Comparison of ENCODE assay signal across 8 mouse cellular contexts in the genomic region with DNA sequence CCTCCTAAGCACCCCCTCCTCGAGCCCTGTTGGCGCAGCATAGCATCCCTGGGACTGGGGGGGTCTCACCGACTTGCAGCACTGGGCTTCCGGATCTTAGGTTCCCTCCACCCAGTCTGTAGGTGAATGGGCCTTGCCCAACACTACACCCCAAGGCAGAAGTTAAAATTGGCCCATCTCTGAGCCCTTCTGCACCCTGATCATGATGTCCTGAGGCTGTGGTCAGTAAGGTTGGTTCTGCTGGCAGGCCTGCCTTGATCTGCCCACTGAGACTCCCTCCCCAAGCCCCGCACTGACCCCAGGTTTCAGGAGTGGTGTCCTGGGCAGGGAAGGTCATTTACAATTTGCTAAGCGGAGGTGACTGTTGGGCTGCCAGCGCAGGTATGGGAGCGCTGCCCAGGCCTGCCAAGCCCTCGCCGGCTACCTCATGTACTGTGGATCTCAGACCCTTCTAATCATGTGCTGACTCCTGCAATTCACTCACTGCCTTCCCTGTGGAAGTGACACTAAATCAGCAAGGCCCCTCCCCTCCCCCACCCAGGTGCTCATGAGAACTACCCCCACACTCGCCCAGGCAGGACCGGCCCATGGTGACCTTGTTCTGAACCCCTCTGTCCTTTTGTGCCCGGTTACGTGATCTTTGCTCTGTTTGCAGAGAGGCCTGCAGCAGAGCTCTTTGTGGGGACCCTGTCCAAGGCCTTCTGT. TPM values are rescaled to one million over a fixed set of nuclear protein-coding genes. Genes with fewer than 3 reads are reported as not detected.
DNase-seq lines count a peak whose midpoint lies in the region; ATAC-seq lines count a peak whose summit lies in the region.

No protein-coding gene starts in this region.

- DNase-seq in cerebellum, adult 11-12 months = peak; percentile 54
- no peak for DNase-seq in cerebellum, adult 18-20 months
- DNase-seq in lung, postnatal 36 days = no peak
- no peak for DNase-seq in spleen, postnatal 36 days (ENCODE audit: low spot score in 2 of 2)
- no peak for DNase-seq in right cerebral cortex, postnatal 4 days

- H3K4me3 ChIP-seq in lung, embryonic 16.5 days (ENCODE audit: low read length) = no peak overlapping the region
- H3K4me3 ChIP-seq in intestine, embryonic 16.5 days (ENCODE audit: low read length) = no peak overlapping the region
- H3K4me3 ChIP-seq in neural tube, embryonic 13.5 days = no peak overlapping the region

- H3K9ac ChIP-seq in lung, embryonic 16.5 days (ENCODE audit: low read length) = peak overlapping the region; percentile 37
- H3K9ac ChIP-seq in intestine, embryonic 16.5 days (ENCODE audit: low read depth, low read length) = peak overlapping the region; percentile 61
- H3K9ac ChIP-seq in neural tube, embryonic 13.5 days = no peak overlapping the region

- no peaks in the 10 kb centered on the region for H3K27me3 ChIP-seq in lung, embryonic 16.5 days (ENCODE audit: control insufficient read depth, insufficient read depth, low read depth, low read length)
- H3K27me3 ChIP-seq in intestine, embryonic 16.5 days (replicated peaks; ENCODE audit: control insufficient read depth, insufficient read depth, low read length) = no peaks in the 10 kb centered on the region
- H3K27me3 ChIP-seq in neural tube, embryonic 13.5 days = no peaks in the 10 kb centered on the region

- peak overlapping the region; percentile 95 for H3K27ac ChIP-seq in lung, embryonic 16.5 days (ENCODE audit: low read length)
- H3K27ac ChIP-seq in intestine, embryonic 16.5 days (ENCODE audit: low read length) = peak overlapping the region; percentile 99
- H3K27ac ChIP-seq in neural tube, embryonic 13.5 days (replicated peaks) = peak overlapping the region; percentile 74

- ATAC-seq in lung, embryonic 16.5 days (ENCODE audit: low read depth) = peak; percentile 12
- peak; percentile 49; the same call in 1 of the 2 replicates for ATAC-seq in intestine, embryonic 16.5 days
- no peak for ATAC-seq in neural tube, embryonic 13.5 days (ENCODE audit: low read depth)

- no peaks in the 10 kb centered on the region for H3K36me3 ChIP-seq in lung, embryonic 16.5 days (ENCODE audit: control insufficient read depth, insufficient read depth, low read length)
- H3K36me3 ChIP-seq in intestine, embryonic 16.5 days (ENCODE audit: control insufficient read depth, insufficient read depth, low read length) = no peaks in the 10 kb centered on the region
- H3K36me3 ChIP-seq in neural tube, embryonic 13.5 days = peaks cover 63% of the 10 kb centered on the region

- H3K4me1 ChIP-seq in lung, embryonic 16.5 days (replicated peaks; ENCODE audit: control insufficient read depth, insufficient read depth, low read length) = peaks cover 64% of the 10 kb centered on the region
- H3K4me1 ChIP-seq in intestine, embryonic 16.5 days (ENCODE audit: control insufficient read depth, insufficient read depth, low read length) = peaks cover 69% of the 10 kb centered on the region
- peaks cover 34% of the 10 kb centered on the region for H3K4me1 ChIP-seq in neural tube, embryonic 13.5 days (replicated peaks)

- no peaks in the 10 kb centered on the region for H3K9me3 ChIP-seq in lung, embryonic 16.5 days (ENCODE audit: control insufficient read depth, low read length)
- H3K9me3 ChIP-seq in intestine, embryonic 16.5 days (ENCODE audit: control insufficient read depth, low read length) = no peaks in the 10 kb centered on the region
- H3K9me3 ChIP-seq in neural tube, embryonic 13.5 days = no peaks in the 10 kb centered on the region

- no peak overlapping the region for H3K4me2 ChIP-seq in lung, embryonic 16.5 days (ENCODE audit: low read depth, low read length)
- 0 out of 2 replicates have a peak overlapping the region, but pooled peaks have one; percentile 0 for H3K4me2 ChIP-seq in intestine, embryonic 16.5 days (ENCODE audit: low read depth, low read length)
- no peak overlapping the region for H3K4me2 ChIP-seq in neural tube, embryonic 13.5 days

- 54% methylated on average over 14 of the region's 14 CpGs for WGBS in lung, embryonic 16.5 days
- WGBS in intestine, embryonic 16.5 days = 57% methylated on average over 14 of the region's 14 CpGs
- WGBS in neural tube, embryonic 13.5 days = 69% methylated on average over 14 of the region's 14 CpGs

RNA-seq across cellular contexts. Expression of a gene that starts 6.7 kb away (rescaled TPM):
- polyA plus RNA-seq in lung, embryonic 16.5 days (2015; fragmentation: Nextera tagmentation; extraction: Ambion mirVana) = 20.6 and 23.1 TPM in 2 replicates
- polyA plus RNA-seq in intestine, embryonic 16.5 days (2015; fragmentation: Nextera tagmentation; extraction: Ambion mirVana) = 14.7 and 18.2 TPM in 2 replicates
- 9.0 and 9.4 TPM in 2 replicates for polyA plus RNA-seq in neural tube, embryonic 13.5 days (2015; fragmentation: Nextera tagmentation; extraction: Ambion mirVana)

RNA-seq across cellular contexts. Expression of a gene that starts 15.1 kb away (rescaled TPM):
- polyA plus RNA-seq in lung, embryonic 16.5 days (2015; fragmentation: Nextera tagmentation; extraction: Ambion mirVana) = 0.15 and 0.19 TPM in 2 replicates
- 0.10 and 0.16 TPM in 2 replicates for polyA plus RNA-seq in intestine, embryonic 16.5 days (2015; fragmentation: Nextera tagmentation; extraction: Ambion mirVana)
- polyA plus RNA-seq in neural tube, embryonic 13.5 days (2015; fragmentation: Nextera tagmentation; extraction: Ambion mirVana) = 0.37 and 0.47 TPM in 2 replicates

RNA-seq across cellular contexts. Expression of a gene that starts 19.2 kb away (rescaled TPM):
- 39.7 and 45.1 TPM in 2 replicates for polyA plus RNA-seq in lung, embryonic 16.5 days (2015; fragmentation: Nextera tagmentation; extraction: Ambion mirVana)
- polyA plus RNA-seq in intestine, embryonic 16.5 days (2015; fragmentation: Nextera tagmentation; extraction: Ambion mirVana) = 44.4 and 47.1 TPM in 2 replicates
- polyA plus RNA-seq in neural tube, embryonic 13.5 days (2015; fragmentation: Nextera tagmentation; extraction: Ambion mirVana) = 39.9 and 45.5 TPM in 2 replicates

RNA-seq across cellular contexts. Expression of a gene that starts 24.0 kb away (rescaled TPM):
- 41.3 and 60.3 TPM in 2 replicates for polyA plus RNA-seq in lung, embryonic 16.5 days (2015; fragmentation: Nextera tagmentation; extraction: Ambion mirVana)
- polyA plus RNA-seq in intestine, embryonic 16.5 days (2015; fragmentation: Nextera tagmentation; extraction: Ambion mirVana) = 78.6 and 87.5 TPM in 2 replicates
- polyA plus RNA-seq in neural tube, embryonic 13.5 days (2015; fragmentation: Nextera tagmentation; extraction: Ambion mirVana) = 87.3 and 96.9 TPM in 2 replicates

RNA-seq across cellular contexts. Expression of a gene that starts 32.1 kb away (rescaled TPM):
- polyA plus RNA-seq in lung, embryonic 16.5 days (2015; fragmentation: Nextera tagmentation; extraction: Ambion mirVana) = 29.3 and 32.3 TPM in 2 replicates
- polyA plus RNA-seq in intestine, embryonic 16.5 days (2015; fragmentation: Nextera tagmentation; extraction: Ambion mirVana) = 15.0 and 18.1 TPM in 2 replicates
- polyA plus RNA-seq in neural tube, embryonic 13.5 days (2015; fragmentation: Nextera tagmentation; extraction: Ambion mirVana) = 20.5 and 23.7 TPM in 2 replicates
